Mouse (Mus musculus) cerebral cortex, adult 2 months (tissue): ENCODE results near the gene Efcab12.

ENCODE experiments used
- WGBS: fragments of 180-500 bp; shearing (Covaris S2); methylation state at CpG from one replicate; pipeline ENCODE4 v1.1.7; 2018; 5-methylcytosine and 5-hydroxymethylcytosine counted together

The Efcab12 gene

GRCm38 (mm10) chr6:115782781-115783180 is 55.4 kb downstream of the Efcab12 start:
- 95% methylated on average over 3 of the region's 3 CpGs for WGBS

- WGBS: 62% methylated on average over 9 of the region's 9 CpGs
These were observed 61.8 kb downstream of the Efcab12 start for GRCm38 (mm10) chr6:115776363-115776762.

GRCm38 (mm10) chr6:115775838-115776237 is 62.4 kb downstream of the Efcab12 start:
- WGBS: 62% methylated on average over 3 of the region's 3 CpGs

GRCm38 (mm10) chr6:115774501-115774921 is 63.7 kb downstream of the Efcab12 start, which contains the start of gene Cand2:
Gene Cand2, plus strand, starts transcription at chr6:115774538.
- 4% methylated on average over 22 of the region's 28 CpGs for WGBS

- WGBS: 2% methylated on average over 14 of the region's 14 CpGs
These were observed 64.2 kb downstream of the Efcab12 start for GRCm38 (mm10) chr6:115773966-115774413.

- WGBS: 69% methylated on average over 1 of the region's 1 CpGs
These were observed 65.6 kb downstream of the Efcab12 start for GRCm38 (mm10) chr6:115772604-115773003.

GRCm38 (mm10) chr6:115772201-115772600 is 66.0 kb downstream of the Efcab12 start:
- WGBS: 79% methylated on average over 6 of the region's 6 CpGs

- WGBS: 90% methylated on average over 4 of the region's 4 CpGs
These were observed 67.4 kb downstream of the Efcab12 start for GRCm38 (mm10) chr6:115770852-115771251.

- 88% methylated on average over 20 of the region's 20 CpGs for WGBS
These were observed 68.0 kb downstream of the Efcab12 start for GRCm38 (mm10) chr6:115770059-115770670.

- 91% methylated on average over 4 of the region's 4 CpGs for WGBS
These were observed 70.0 kb downstream of the Efcab12 start for GRCm38 (mm10) chr6:115768207-115768606.

GRCm38 (mm10) chr6:115767357-115767756 is 70.9 kb downstream of the Efcab12 start:
- 71% methylated on average over 9 of the region's 9 CpGs for WGBS

- WGBS: 50% methylated on average over 7 of the region's 7 CpGs
These were observed 74.0 kb downstream of the Efcab12 start for GRCm38 (mm10) chr6:115764179-115764578.

GRCm38 (mm10) chr6:115761995-115762756 is 76.0 kb downstream of the Efcab12 start, which contains the start of gene Tmem40:
Gene Tmem40, minus strand, starts transcription at chr6:115762410.
- WGBS: 11% methylated on average over 9 of the region's 9 CpGs

GRCm38 (mm10) chr6:115760982-115761381 is 77.2 kb downstream of the Efcab12 start:
- WGBS: 48% methylated on average over 4 of the region's 4 CpGs
